Mouse (Mus musculus) adrenal gland, postnatal 25 days (tissue): ENCODE results near the gene Tnks2. TPM values are rescaled to one million over a fixed set of nuclear protein-coding genes. Genes with fewer than 3 reads are reported as not detected.
"Not testable (repeated sequence)": the region's sequence is repeated elsewhere in the genome, so short reads cannot be mapped to it uniquely, and the experiment has no call there.

Source experiments
- DNase-seq: peaks from one replicate; pipeline ENCODE4 v3.0.0; 2021; ENCODE audit warnings: mixed read lengths
- long read RNA-seq: library from polyadenylated mRNA; stranded (forward); transcript quantifications from one replicate; pipeline ENCODE4 v2.0.0, GENCODE M21; 2021
- total RNA-seq: library from RNA; stranded (reverse); gene quantifications from 2 replicates; pipeline ENCODE4 v1.2.3, GENCODE M21; 2021

Tnks2 gene
- total RNA-seq = 109 and 135 TPM in 2 replicates
- long read RNA-seq, full-length matches to known transcripts = 8 of 43 reads
- long read RNA-seq, partial matches to known transcripts = 28 of 43 reads
- long read RNA-seq, other reads (novel, unspliced or antisense) = 7 of 43 reads

- peak; percentile 98 for DNase-seq
Observed at GRCm38 (mm10) chr19:36833788-36834531, at the start of gene Tnks2. Tnks2 (plus strand) TSS chr19:36834232.

GRCm38 (mm10) chr19:36789873-36790733 lies 43.9 kb upstream of the Tnks2 start:
- peak; percentile 27 for DNase-seq

- no peak for DNase-seq
Observed at GRCm38 (mm10) chr19:36792589-36792988, 41.4 kb upstream of the Tnks2 start.

DNA sequence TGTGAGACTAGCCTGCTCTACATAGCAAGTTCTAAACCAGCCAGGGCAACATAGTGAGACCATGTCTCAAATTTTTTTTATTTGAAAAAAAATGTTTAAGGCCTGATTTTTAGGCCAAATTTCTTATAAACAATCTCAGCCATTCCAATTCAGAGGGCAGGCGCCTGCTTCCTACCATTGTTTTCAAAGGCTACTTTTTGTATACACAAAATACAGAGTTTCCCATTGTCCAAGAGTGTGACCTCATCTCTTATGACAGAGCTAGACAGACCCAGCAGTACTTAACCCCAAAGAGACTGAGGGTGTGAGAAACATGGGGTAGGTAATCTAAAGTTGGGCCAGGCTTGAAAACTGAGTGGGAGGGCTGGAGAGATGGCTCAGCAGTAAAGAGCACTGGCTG lies 40.6 kb upstream of the Tnks2 start:
- DNase-seq = no peak

DNA sequence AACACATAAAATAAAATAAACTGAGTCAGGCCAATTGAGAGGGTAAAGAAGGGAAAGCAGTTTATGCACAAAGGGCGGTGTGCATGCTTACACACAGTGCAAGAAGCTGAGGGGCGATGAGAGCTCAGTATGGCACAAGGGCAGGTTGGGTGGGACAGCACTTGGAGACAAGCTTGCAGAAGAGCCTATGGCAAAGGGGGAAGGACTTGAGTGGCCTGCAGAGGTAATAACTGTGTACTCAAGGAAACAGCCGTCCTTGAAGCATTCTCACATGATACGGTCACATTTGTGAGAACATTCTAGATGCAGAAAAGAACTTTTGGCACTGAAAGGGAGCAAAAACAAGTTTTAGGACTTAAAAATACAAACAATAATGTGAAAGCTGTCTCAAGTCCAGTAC lies 40.0 kb upstream of the Tnks2 start:
- DNase-seq = no peak

DNA sequence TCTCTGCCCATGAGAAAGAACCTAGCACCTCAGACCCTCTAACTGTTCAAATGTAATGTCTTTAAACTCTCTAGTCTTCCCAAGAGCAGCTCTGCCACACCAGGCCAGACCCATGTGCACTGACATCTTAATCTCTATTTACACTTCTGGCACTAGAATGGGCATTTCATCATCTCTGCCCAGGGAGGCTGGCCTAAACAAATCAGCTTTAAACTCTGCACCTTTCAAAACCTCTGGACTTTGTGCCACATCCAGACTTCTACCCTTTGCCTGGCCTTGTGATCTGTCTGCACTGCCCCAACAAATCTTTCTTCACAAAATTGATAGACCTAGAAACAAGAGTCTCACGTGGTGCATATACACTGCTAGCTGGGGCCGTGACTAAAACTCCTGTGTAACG lies 38.8 kb upstream of the Tnks2 start:
- DNase-seq = no peak

DNA sequence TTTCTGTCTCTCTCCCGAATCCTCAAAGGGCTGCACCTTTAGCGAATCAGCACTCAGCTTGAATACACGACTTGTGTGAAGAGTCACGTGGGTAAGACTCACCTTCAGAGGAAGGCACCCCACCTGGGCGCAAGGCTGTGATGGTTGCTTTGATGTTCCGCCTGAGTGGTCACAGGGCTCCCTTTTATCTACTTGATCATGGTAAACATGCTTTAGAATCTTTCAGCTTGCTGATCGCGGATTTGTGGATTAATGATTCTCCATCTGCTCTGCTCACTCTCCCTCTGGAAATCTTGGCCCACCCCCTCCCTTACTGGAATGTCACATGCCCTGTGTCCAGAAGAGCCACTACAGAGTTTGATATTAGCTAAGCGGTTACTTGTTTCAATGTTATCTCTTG lies 37.1 kb upstream of the Tnks2 start:
- DNase-seq = no peak

DNA sequence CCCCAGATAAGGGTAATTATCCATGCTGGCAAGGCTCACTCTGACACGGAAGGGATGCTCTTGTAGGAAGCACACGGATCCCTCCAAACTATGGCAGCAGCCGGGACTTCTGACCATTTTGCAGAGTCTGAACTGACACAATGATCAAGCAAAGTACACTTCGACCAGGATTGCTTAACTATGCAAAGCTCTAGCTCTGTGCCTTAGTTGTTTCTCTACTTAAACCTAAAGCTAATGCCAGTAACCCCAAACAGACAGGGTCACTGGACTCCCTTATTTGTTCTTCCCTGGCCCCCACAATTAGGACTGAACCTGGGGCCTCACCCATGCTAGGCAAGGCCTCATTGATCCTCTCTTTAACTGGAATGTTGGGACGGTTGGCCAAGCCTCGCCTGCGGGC lies 33.7 kb upstream of the Tnks2 start:
- DNase-seq = no peak

GRCm38 (mm10) chr19:36801856-36802641 lies 32.0 kb upstream of the Tnks2 start:
- DNase-seq = no peak

GRCm38 (mm10) chr19:36803403-36803802 lies 30.6 kb upstream of the Tnks2 start:
- DNase-seq = no peak

DNA sequence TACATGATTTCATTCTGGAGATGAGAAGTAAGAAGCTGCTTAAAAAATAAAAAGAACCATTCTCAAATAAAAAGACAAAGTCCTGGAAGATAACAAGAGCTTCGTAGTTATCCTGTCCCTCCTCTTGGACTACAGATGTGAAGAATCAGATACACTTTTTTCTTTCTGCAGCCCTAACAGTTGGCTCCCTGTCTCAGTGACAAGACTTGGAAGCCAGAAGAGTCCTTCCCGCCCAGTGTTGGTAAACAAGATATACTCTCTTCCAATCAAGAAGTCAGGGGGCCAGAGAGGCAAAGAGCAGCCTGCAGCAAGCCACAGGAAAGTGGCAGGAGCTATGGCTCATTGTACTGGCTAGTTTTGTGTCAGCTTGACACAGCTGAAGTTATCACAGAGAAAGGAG lies 27.2 kb upstream of the Tnks2 start:
- DNase-seq = no peak

DNA sequence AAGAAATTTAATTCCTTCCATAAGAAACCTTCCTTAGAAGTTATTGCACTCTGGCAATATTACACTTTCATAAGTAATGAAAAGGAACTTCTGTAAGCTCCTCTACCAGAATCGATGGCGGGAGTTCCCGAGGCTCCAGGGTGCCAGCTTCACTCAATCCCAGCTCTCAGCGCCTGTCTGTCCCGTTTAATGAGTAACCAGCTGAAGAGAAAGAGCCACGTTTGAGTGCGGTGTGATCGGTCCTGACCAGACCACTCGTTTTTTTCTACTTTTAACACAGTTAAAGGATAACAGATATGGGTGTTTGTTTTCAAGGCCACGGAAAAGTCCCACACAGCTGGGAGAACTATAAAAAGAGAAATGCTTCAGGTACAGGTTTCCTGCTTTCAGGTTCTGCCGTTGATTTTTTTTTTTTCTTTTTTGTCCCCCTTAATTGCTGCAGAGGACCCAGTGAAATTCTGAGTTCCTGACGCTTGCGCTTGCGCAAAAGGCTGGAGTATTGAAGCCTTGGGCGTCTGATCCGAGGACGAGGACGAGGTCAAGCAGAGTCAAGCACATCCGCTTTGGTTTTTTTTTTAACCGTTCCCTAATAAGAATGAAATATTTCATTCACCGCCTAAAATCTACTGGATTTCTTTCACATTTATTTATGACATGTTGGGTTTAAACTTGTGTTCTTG lies 25.5 kb upstream of the Tnks2 start:
- peak; percentile 65 for DNase-seq

DNA sequence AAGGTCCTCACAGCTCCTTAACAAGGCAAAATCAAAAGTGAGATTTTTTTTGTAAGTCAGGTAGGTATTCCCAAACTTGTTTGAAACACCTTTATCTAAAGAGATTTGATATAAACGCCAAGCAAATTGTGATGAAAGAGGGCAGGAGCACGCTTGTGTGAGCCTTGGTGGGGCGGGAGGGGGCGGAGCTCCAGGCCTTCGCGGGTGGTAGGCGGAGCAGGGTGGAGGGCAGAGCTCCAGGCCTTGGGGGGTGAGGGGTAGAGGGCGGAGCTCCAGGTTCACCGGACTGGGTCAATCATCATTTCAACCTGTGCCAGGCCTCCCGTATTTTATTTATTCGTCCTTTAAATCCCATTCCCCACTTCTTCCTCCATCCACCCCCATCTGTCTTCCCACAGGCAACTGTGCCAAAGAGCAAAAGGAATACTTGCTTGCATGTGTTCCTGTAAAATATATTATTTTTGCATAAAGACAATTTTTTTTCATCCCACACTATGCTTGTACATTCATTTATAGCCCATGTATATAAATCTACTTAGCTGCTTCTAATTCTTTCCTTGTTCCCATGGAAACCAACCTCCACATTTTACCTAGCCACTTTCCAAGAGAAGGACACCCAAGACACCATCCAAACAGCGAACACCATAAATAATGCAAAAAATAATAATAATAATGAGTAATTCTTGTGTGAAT lies 24.4 kb upstream of the Tnks2 start:
- DNase-seq = peak; percentile 45

DNA sequence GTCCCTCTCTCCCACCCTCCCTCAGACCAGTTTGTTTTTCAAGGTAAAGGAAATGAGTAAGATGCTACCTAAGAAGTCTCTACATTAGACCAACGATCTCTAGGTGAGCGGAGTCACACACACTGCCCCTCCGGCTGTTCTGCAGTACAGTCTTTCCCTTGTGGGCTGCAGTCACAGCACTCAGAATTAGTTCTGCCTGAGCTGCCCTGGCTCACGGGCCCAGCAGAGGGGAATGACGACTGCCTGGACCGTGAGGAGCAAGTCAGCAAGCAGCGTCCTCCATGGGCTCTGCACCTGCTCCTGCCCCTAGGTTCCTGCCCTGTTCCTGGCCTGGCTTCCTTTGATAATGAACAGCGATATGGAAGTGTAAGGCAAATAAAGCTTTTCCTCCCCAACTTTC lies 22.0 kb upstream of the Tnks2 start:
- no peak for DNase-seq

- DNase-seq = no peak
Observed at GRCm38 (mm10) chr19:36815396-36816271, 18.4 kb upstream of the Tnks2 start.

GRCm38 (mm10) chr19:36818141-36818885 lies 15.7 kb upstream of the Tnks2 start:
- peak; percentile 40 for DNase-seq

DNA sequence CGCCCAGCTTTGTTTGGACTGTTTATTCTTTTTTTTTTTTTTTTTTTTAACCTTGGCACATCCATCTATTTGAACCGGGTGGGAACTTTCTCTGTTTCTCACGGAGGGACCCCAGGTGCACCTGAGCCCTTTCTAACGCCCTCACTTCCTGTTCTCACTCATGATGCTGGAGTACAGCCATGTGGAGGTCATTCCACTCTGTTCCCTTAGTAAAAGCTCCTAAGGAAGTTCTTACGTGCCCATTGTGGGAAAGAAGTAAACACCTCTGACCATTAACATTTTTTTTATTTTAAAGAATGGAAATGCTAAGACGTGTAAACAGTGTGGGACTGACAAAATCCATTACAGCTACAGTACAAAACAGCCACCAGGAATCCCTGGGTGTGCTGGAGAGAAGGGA lies 14.8 kb upstream of the Tnks2 start:
- DNase-seq = no peak

GRCm38 (mm10) chr19:36820469-36820868 lies 13.6 kb upstream of the Tnks2 start:
- DNase-seq = no peak

DNA sequence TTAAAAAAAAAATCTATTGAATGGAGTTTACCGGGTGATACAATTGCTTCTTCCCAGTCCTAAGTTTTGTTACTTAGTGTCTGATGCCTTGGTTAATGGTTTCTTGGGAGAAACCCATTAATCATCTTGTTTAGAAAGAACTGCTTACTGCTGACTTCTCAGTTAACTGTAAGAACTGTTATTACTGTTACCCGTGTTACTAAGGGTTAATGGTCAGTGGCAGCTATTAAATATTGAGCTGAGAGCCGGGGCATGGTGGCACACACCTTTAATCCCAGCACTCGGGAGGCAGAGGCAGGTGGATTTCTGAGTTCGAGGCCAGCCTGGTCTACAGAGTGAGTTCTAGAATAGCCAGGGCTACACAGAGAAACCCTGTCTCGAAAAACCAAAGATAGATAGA lies 12.7 kb upstream of the Tnks2 start:
- not testable (repeated sequence) for DNase-seq
